ENCODE assay signal across 9 mouse cellular contexts in the genomic region with DNA sequence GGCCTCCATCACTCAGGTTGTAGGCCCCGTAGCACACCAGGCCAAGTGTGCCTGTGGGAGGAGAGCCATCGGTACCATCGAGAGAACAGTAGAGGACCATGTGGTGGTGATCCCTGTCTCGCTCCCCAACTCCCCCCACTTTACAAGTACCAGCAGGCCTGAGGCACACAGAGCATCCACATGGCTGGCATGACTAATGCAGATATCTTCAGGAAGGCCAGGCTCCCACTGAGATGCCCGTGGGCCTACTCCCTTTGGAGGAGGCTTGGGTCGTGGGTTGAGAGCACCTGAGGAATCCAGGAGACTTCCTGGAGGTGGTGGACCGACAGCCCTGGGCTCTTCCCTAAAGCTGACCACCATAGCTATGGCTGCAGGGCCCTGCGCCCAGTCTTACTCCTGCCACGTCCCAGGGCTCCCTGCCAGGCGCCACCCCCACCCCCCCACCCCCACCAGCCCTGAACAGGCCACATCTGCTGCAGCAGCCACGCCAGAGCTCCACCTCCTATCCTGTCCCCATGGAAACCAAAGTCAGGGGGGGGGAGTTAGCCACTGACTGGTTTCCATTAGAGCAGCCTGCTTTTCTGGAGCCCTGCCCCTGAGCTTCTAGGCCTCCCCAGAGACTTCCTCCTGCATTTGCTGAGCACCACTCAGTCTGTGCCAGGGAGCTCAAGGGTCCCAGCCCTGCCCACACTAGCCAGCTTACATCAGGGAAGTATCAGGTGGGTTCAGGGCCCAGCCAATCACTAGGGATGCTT. TPM values are rescaled to one million over a fixed set of nuclear protein-coding genes. Genes with fewer than 3 reads are reported as not detected.
A peak's percentile ranks its signal among the peaks of the same experiment; 100 is the strongest.
DNase-seq lines count a peak whose midpoint lies in the region; ATAC-seq and TF ChIP-seq lines count a peak whose summit lies in the region.
"Had no signal": no experiment of that assay in that cellular context is flagged by ENCODE, and none has a peak within 500 bp of the region (broad histone marks: within the 10 kb centered on the region; RNA-seq: fewer than 3 reads in every experiment).

No protein-coding gene starts in this region.

- H3K9me3 ChIP-seq in forebrain, embryonic 12.5 days, result no peaks in the 10 kb centered on the region
- H3K9me3 ChIP-seq in midbrain, embryonic 13.5 days, result no peaks in the 10 kb centered on the region
- H3K9me3 ChIP-seq: liver, embryonic 13.5 days had no signal

- 69% methylated on average over 11 of the region's 11 CpGs for WGBS in forebrain, embryonic 12.5 days
- WGBS in midbrain, embryonic 13.5 days, result 61% methylated on average over 11 of the region's 11 CpGs
- 79% methylated on average over 11 of the region's 11 CpGs for WGBS in thymus, adult 2 months

- intact Hi-C loops in heart, postnatal 10 days (cut with DNase I), result loop anchor here (2.0 kb wide), 1 partner anchor 14 kb away; no protein-coding TSS in a partner anchor

- 0 out of 2 replicates have a peak overlapping the region, but pooled peaks have one; percentile 27 for H3K27ac ChIP-seq in forebrain, embryonic 12.5 days
- peak overlapping the region; percentile 61 for H3K27ac ChIP-seq in midbrain, embryonic 13.5 days
- no peak overlapping the region for H3K27ac ChIP-seq in thymus, adult 2 months (ENCODE audit: control insufficient read depth, insufficient read depth, low read length)
- H3K27ac ChIP-seq: liver, embryonic 13.5 days had no signal

- DNase-seq in retina, postnatal 1 day, result peak; percentile 49
- no peak for DNase-seq in retina, embryonic 14.5 days (ENCODE audit: low spot score)
- DNase-seq in heart, postnatal 10 days, result peak; percentile 84 to 86
- peak; percentile 88 for DNase-seq in kidney, postnatal 14 days
- no peak for DNase-seq in thymus, adult 2 months
- DNase-seq: liver, embryonic 13.5 days had no signal

- no peak overlapping the region for H3K4me3 ChIP-seq in forebrain, embryonic 12.5 days (replicated peaks)
- H3K4me3 ChIP-seq in midbrain, embryonic 13.5 days (replicated peaks), result no peak overlapping the region
- no peak overlapping the region for H3K4me3 ChIP-seq in thymus, adult 2 months (ENCODE audit: control insufficient read depth, insufficient read depth, low read length)
- H3K4me3 ChIP-seq: liver, embryonic 13.5 days had no signal

- H3K4me2 ChIP-seq in forebrain, embryonic 12.5 days, result no peak overlapping the region
- no peak overlapping the region for H3K4me2 ChIP-seq in midbrain, embryonic 13.5 days (replicated peaks)
- H3K4me2 ChIP-seq: liver, embryonic 13.5 days had no signal

- peaks cover 20% of the 10 kb centered on the region for H3K4me1 ChIP-seq in forebrain, embryonic 12.5 days
- H3K4me1 ChIP-seq in midbrain, embryonic 13.5 days (replicated peaks), result peaks cover 38% of the 10 kb centered on the region
- no peaks in the 10 kb centered on the region for H3K4me1 ChIP-seq in thymus, adult 2 months (replicated peaks; ENCODE audit: control insufficient read depth, insufficient read depth, low read length)
- H3K4me1 ChIP-seq: liver, embryonic 13.5 days had no signal

- TF ChIP-seq CTCF in thymus, adult 2 months (IDR thresholded peaks at IDR 0.05; ENCODE audit: borderline replicate concordance, control insufficient read depth, extremely low read depth, insufficient read depth, low read length, poor library complexity), result no peak

- no peak overlapping the region for H3K9ac ChIP-seq in forebrain, embryonic 12.5 days
- no peak overlapping the region for H3K9ac ChIP-seq in midbrain, embryonic 13.5 days (replicated peaks)
- H3K9ac ChIP-seq: liver, embryonic 13.5 days had no signal

- TF ChIP-seq POLR2A in thymus, adult 2 months (IDR thresholded peaks at IDR 0.05; ENCODE audit: control insufficient read depth, extremely low read depth, insufficient read depth, low read length, poor library complexity), result no peak

- peaks cover 32% of the 10 kb centered on the region for H3K36me3 ChIP-seq in forebrain, embryonic 12.5 days (replicated peaks)
- peaks cover 30% of the 10 kb centered on the region for H3K36me3 ChIP-seq in midbrain, embryonic 13.5 days
- H3K36me3 ChIP-seq in thymus, adult 2 months (ENCODE audit: control insufficient read depth, insufficient read depth, low read length), result peaks cover 39% of the 10 kb centered on the region
- H3K36me3 ChIP-seq: liver, embryonic 13.5 days had no signal

- peak; percentile 46; the same call in 1 of the 2 replicates for ATAC-seq in forebrain, embryonic 12.5 days (ENCODE audit: low FRiP score)
- ATAC-seq in midbrain, embryonic 13.5 days, result peak; percentile 86
- ATAC-seq in megakaryocyte-erythroid progenitor cell, adult 5-6 weeks (replicated peaks; ENCODE audit: low FRiP score, low TSS enrichment, poor library complexity, severe bottlenecking), result no peak

- peaks cover 6% of the 10 kb centered on the region; the same call in 1 of the 2 replicates for H3K27me3 ChIP-seq in forebrain, embryonic 12.5 days
- peaks cover 4% of the 10 kb centered on the region for H3K27me3 ChIP-seq in midbrain, embryonic 13.5 days
- no peaks in the 10 kb centered on the region for H3K27me3 ChIP-seq in thymus, adult 2 months (ENCODE audit: control insufficient read depth, insufficient read depth, low read length)
- H3K27me3 ChIP-seq: liver, embryonic 13.5 days had no signal

RNA-seq across cellular contexts. Expression of a gene that starts 48.0 kb away (rescaled TPM):
- 0.53 and 0.74 TPM in 2 replicates for polyA plus RNA-seq in forebrain, embryonic 12.5 days (2016; fragmentation: Nextera tagmentation; extraction: Ambion mirVana)
- total RNA-seq in heart, postnatal 10 days (2021), result 10 to 100 TPM; 39.2 to 52.4 TPM
- polyA plus RNA-seq in midbrain, embryonic 13.5 days (2015; fragmentation: Nextera tagmentation; extraction: Ambion mirVana), result 0.54 and 0.96 TPM in 2 replicates
- 1.3 and 1.9 TPM in 2 replicates for polyA plus RNA-seq in thymus, adult 2 months (2012; rRNA removed)
- not detected in 2 replicates for total RNA-seq in megakaryocyte-erythroid progenitor cell, adult 5-6 weeks (2014; fragmentation: Nextera tagmentation)
- total RNA-seq in megakaryocyte-erythroid progenitor cell, adult 5-6 weeks (2017), result not detected in 2 replicates

Comparison
In these comparisons a context has a peak if more than half of its experiments do, and no peak if none do; other contexts are left out.
1. DNase-seq: peak in retina, postnatal 1 day (single experiment), heart, postnatal 10 days (2 of 2) and kidney, postnatal 14 days (single experiment); none in retina, embryonic 14.5 days (single experiment) and thymus, adult 2 months (single experiment).